Mouse (Mus musculus) large intestine, adult 2 months (tissue): ENCODE results near the gene Prss43. TPM values are rescaled to one million over a fixed set of nuclear protein-coding genes. Genes with fewer than 3 reads are reported as not detected.
"Not testable (repeated sequence)": the region's sequence is repeated elsewhere in the genome, so short reads cannot be mapped to it uniquely, and the experiment has no call there.

Experiments
- DNase-seq: peaks from one replicate; pipeline ENCODE4 v3.0.0-alpha.2; 2012; ENCODE audit warnings: low read depth, low spot score
- WGBS: fragments of 180-500 bp; shearing (Covaris S2); methylation state at CpG from one replicate; pipeline ENCODE4 v1.1.7; 2018; 5-methylcytosine and 5-hydroxymethylcytosine counted together
- polyA plus RNA-seq: library from polyadenylated mRNA; depleted of rRNA; stranded (reverse); fragments of >200 nt; gene quantifications from 2 replicates; pipeline ENCODE4 v1.2.3, GENCODE M21; 2012; rRNA removed

The Prss43 gene
- not detected in 2 replicates for polyA plus RNA-seq

DNA sequence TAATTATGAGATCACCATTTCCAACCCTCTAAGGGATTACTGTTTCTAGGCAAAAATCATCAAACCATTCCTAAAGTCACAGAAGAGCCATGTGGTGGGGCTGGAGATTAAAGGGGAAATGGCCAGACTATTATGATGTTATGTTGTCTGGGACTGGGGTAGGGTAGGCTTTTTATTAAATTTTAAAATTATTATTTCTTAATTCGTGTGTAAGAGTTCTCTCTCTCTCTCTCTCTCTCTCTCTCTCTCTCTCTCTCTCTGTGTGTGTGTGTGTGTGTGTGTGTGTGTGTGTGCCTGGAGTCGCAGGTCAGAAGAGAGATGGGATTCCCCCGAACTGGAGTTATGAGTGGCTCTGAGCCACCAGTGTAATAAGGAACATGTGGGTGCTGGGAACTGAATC, at the start of gene Prss43:
Gene Prss43, plus strand, starts transcription at position 301 of the 400 bp plus-strand sequence.
- 68% methylated on average over 3 of the region's 3 CpGs for WGBS
- no peak for DNase-seq

DNA sequence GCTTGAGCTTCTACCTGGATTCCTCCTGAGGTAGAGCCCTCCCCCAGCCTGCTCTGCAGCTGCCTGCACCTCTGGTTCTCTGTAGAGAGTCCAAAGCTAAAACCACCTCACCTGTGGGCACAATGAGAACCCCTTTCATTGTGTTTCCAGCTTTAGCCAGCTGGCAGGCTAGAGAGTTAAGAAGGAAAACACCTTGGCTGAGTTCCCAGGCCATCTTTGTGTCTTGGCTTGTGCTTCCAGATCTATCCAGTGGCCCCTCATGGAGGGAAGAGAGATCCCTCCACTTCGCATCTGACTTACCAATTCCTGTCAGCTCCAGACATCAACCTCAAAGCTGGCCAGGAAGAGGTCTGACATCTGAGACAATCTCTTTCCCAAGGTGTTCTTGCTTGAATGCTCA, 48.4 kb upstream of the Prss43 start:
- no peak for DNase-seq
- 79% methylated on average over 1 of the region's 1 CpGs for WGBS

DNA sequence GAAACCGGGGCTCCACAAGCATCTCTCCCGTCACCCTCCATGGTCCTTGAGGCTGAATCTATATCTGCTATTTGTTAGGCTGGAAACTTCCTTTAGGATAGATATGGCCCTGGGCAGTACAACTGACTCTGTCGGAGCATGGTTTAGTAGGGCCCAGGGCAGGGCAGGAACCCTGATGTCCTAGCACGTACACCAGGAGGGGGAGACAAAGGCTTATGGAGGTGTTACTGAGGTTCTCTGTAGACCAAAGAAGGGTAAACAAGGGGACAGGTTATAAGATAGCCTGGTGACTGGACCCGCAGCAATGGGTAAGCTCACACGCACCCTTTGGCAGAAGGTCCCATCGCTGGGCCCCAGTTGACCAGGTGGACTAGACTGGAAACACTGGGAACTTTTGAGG, 47.9 kb upstream of the Prss43 start:
- 78% methylated on average over 7 of the region's 7 CpGs for WGBS
- DNase-seq: no peak

DNA sequence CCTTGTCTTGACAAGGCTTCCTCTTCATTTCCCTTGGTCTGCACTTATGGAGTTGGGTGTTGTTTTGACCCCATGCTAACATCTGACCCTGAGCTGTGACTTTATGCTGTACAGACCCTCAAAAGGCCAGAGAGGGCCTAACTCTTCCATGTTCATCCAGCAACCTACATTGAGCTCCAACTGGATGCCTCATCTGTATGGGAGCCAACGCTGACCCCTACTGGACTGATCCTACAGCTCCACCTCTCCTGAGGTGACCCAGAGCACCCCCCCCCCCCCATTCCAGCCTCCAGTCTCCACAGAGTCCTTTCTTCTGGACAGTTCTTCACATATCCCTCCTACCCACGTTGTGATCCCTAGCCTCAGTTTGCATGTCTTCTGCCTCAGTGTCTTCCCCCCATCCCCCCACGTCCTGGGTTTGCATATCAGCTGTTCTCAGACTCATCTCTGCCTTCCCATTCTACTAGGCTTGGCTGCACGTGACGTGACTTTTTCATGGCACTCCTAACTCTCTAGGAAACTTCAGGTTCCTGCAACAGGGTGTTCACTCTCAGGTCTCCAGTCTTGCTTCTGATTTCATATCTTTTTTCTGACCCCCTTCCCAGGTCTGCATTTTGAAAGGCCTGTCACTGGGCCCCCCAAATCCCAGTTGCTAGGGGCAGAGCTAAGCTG, 47.1 kb upstream of the Prss43 start:
- WGBS: 74% methylated on average over 5 of the region's 5 CpGs
- no peak for DNase-seq

DNA sequence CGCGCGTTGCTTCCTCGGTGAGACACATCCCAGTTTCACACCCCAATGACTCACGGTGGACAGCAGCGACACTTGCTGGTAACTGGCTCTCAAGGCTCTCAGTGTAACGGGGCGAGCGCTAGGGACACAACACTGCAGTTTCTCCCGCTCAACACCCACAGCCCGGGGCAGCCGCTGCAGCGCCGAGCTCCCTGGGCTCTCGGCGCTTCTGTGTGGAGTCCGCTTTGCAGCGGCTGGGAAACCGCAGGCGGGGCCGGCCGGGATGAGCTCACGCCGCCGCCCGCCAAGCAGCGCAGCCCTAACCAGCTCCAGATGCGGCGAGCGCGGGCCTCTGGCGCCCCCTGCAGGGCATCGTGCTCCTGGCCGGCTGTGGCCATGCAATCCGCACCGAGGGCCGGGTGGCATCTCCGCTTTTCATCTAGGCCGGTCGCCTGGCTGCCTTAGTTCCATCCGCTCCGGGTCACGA, 45.2 kb upstream of the Prss43 start:
- peak; percentile 40 for DNase-seq
- WGBS: under 1% methylated on average over 43 of the region's 43 CpGs

DNA sequence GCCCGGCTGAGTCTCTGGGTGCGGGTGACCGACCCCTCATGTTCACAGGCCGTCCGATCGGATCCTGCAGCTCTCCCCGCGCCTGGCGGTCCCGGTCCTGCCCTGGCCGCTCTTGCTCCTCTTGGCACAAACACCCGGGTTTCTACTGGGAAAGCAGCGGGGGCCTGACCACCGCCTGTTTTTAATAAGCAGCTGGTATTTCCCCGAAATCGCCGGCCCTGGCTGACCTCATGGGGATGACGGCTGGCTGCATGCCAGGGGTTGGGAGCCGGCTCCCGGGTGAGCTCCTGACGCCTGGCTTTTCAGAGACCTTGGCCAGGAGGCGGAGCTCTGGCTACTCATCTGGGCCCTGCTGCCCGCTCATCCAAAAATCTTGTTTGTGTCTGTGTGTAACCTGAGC, 44.8 kb upstream of the Prss43 start:
- DNase-seq: peak; percentile 8
- WGBS: 2% methylated on average over 23 of the region's 23 CpGs

DNA sequence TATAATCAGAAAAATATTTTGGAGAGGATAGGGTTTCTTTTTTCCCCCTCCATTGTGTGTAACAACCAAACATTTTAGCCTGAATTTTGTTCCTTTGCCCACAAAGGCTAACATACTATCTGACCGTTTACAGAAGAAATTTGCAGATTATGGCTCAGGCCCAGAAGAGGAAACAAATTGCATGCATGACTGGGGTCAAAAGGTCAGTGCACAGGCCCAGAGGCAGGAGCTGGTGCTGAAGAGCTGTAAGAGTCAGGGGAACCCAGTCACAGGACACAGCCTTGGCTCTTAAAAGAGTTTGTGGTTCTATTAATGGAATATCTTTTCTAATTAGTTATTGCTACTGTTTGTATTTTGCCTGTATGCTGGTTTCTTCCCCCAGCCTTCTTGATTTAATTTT, 42.9 kb upstream of the Prss43 start:
- DNase-seq: no peak
- WGBS: 35% methylated on average over 1 of the region's 1 CpGs

DNA sequence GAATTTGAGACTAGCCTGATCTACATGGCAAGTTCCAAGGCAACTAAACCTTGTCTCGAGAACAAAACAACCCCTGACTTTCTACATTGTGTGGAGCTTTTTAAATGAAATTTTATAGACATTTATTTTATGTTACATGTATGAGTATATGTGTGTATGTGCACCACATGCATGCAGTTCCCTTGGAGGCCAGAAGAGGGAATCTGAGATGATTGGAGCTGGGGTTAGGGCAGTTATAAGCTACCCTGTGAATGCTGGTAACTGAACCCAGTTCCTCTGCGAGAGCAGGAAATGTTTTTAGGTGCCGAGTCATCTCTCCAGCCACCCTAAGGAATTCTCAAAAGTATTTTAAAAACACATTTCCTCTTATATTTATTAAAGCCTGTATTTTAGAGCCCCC, 38.3 kb upstream of the Prss43 start:
- WGBS: 92% methylated on average over 3 of the region's 3 CpGs
- no peak for DNase-seq

DNA sequence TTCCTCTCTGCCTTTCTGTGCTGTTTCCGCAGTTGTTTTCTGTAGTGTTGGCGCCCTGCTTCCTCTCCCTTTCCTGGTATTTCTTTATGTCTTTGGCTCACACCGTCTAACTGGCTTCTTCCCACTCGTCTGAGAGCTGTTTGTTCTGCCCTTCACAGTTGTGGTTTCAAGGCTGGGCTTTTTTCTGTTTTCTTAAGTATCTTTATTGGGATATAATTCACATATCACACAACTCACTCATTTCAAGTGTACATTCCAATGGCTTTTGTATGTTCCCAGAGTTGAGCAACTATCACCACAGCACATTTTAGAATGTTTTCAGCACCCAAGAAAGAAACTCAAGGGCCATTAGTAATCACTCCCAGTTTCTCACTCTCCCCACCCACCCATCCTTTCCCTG, 36.0 kb upstream of the Prss43 start:
- no peak for DNase-seq

DNA sequence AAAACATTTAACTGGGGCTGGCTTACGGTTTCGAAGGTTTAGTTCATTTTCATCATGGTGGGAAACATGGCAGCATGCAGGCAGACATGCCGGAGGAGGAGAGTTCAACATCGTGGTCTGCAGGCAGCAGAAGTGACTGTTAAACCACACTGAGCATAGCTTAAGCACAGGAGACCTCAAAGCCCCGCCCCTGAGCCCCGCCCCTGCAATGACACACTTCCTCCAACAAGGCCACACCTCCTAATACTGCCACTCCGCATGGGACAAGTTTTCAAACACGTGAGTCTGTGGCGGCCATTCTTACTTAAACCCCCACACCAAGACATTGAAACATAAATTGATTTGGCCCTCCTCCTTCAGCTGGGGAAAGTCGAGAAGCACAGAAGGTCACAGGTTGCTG, 29.5 kb upstream of the Prss43 start:
- 70% methylated on average over 10 of the region's 10 CpGs for WGBS
- no peak for DNase-seq

More for the DNA sequence above, 36.0 kb upstream of the Prss43 start:
- 39% methylated on average over 4 of the region's 4 CpGs for WGBS

DNA sequence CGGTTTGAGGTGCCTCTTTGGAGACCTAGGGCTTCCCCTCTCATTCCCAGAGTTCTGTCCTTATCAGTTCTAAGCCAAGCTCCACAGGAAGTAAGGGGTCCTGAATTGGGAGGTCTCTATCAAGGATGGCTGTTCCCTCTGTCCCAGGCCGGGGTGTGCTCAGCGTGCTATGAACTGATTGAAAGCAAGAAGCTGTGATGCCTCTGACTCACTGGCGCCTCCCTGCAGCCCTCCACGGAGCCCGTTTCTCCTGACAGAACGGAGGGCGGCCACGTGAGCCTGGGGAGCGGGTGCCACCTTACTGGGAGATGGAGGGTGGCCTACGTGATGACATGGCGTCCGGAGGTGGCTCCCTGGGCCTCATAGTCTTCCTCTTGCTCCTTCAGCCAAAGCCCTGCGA, 28.6 kb upstream of the Prss43 start, which contains the start of gene Prss42:
Gene Prss42, plus strand, starts transcription at position 301 of the 400 bp plus-strand sequence.
- no peak for DNase-seq
- 93% methylated on average over 14 of the region's 14 CpGs for WGBS

DNA sequence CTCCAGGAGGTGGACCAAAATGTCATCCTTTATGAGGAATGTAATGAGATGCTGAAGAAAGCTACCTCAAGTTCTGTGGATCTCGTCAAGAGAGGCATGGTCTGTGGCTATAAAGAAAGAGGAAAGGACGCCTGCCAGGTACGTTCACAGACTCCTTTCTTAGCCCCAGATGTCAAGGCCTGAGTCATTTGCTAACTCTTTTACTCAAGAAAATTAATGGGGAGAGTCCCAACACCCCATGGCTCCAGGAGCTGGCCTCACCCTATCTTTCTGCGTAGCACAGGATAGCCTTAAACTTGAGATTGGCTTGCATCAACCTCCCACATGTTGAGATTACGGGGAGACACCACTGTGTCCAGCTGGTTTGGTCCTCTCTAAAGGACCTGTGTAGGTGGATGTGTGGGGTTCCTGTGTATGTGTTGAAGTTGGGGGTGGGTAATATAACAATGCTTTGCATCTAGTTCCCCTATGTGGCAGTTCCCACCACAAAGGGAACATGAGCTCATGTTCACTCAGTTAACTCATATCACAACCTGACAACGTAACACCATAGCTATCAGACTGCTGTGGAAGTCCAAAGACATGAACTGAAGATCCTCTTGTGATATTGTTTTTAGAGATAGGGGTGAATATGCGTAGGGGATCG, 25.5 kb upstream of the Prss43 start:
- 87% methylated on average over 8 of the region's 8 CpGs for WGBS
- DNase-seq: no peak

DNA sequence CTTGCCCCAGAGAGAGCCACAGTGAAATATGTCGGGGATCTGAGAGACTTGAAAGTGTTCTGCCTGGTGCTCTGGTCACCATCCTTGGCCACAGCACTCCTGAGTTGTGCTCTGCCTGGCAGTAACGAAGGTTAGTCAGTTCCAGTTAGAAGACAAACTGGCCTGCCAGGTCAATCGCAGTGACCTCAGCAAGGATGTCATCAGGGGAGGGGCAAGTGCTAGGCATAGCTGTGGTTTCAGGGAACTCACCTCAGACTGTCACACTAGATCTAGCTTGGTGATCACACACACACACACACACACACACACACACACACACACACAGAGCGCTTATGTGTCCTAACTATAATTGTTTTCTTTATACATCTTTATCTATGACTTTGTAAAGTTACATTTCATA, 23.2 kb upstream of the Prss43 start:
- DNase-seq: no peak
- WGBS: 72% methylated on average over 4 of the region's 4 CpGs

DNA sequence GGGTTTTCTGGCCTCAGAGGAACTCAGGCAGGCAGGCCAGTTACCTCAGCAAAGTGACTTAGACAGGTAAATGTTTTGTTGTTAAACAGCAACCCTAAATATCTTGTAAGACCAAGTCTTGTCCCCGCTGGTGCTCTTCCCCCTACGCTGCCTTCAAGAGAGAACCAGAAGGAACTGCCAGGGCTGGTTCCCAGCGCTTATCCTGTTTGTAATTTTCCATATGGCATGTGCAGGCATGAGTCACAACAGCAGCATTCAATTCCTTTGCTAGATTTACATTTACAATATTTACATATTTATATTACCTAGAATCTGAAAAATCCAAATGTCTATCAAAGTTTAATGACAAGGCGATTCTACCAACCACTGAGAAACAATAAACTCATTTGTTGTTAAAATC, 16.4 kb upstream of the Prss43 start:
- no peak for DNase-seq
- WGBS: 40% methylated on average over 4 of the region's 4 CpGs

DNA sequence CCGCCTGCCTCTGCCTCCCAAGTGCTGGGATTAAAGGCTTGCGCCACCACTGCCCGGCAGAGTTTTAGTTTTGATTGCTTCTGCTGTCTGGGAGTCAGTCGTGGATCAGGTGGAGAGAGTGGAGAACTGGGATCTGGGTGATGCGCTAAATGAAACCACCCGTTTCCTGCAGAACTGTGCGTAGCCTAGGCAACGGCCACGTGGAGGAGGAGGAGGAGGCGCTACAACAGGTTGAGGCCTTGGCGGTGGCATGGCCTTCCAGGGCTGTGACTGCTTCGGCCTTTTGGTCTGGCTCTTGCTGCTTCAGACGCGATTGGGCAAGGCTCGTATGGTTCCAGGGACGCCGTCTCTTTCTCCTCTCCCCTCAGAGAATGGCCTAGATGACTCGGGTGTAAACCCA, 12.7 kb upstream of the Prss43 start, which contains the start of gene Prss44:
Gene Prss44, plus strand, starts transcription at position 206 of the 400 bp plus-strand sequence.
- DNase-seq: no peak
- WGBS: 59% methylated on average over 18 of the region's 18 CpGs

DNA sequence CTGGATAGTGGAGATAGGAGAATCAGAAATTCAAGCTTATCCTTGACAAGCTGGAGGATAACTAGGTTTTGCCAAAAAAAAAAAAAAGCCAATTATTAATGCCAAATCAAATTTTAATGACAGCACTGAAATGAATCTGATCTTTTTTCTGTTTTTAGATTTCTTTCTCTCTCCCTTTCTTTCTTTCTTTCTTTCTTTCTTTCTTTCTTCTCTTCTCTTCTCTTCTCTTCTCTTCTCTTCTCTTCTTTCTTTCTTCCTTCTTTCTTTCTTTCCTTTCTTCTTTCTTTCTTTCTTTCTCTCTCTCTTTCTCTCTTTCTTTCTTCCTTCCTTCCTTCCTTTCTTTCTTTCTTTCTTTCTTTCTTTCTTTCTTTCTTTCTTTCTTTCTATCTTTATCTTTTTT, 5.9 kb upstream of the Prss43 start:
- not testable (repeated sequence) for DNase-seq

DNA sequence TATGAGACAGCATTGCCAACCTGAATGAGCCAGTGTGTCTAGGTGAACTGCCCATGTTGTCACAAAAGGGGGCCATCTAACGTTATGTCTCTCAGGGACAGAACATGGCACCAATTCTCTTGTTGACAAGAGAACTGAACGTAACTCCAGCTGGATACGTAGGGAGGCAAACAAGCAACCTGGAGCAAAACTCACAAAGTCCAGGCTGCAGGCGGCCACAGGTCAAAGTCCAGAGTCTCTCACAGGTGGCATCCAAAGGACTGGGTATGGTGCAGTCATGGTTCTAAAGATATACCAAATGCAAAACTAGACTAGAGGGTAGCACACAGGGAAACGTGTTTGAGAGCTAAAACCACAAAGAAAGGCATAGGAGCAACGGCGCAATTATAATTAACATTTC, 5.1 kb upstream of the Prss43 start:
- WGBS: 53% methylated on average over 7 of the region's 7 CpGs
- DNase-seq: no peak

DNA sequence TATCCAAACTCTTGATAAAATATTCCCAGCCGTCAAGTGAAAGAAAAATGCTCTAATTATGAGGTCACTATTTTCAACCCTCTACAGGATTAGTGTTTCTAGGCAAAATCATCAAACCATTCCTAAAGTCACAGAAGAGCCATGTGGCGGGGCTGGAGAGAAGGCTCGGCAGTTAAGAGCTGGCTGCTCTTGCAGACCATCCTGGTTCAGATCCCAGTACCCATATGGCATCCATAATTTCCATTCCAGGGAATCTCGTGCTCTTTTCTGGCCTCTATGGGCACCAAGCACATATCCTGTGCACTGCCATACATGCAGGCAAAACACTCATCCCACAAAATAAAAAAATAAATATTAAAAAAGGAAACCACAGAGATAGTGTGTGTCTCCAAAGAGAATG, 1.1 kb upstream of the Prss43 start:
- no peak for DNase-seq
- WGBS: 64% methylated on average over 4 of the region's 4 CpGs

DNA sequence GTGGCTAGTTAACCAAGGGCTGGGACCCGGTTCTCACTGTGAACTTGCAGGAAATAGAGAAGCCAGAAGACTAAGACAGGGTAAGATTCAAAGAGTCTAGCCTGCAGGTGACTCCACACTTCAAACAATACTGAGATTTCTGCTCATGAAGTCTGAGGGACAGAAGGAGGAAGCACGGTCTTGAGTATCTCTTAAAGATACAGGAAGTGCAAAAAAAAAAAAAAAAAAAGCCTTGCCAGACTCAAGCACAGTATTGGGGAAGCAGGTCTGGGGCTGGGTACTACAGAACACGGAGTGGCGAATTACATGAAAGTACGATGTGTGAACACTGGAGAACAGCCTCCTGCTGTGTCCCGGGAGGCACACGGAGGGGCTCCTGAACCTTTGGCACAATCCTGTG, 658 bp upstream of the Prss43 start:
- no peak for DNase-seq
- WGBS: 58% methylated on average over 7 of the region's 7 CpGs

DNA sequence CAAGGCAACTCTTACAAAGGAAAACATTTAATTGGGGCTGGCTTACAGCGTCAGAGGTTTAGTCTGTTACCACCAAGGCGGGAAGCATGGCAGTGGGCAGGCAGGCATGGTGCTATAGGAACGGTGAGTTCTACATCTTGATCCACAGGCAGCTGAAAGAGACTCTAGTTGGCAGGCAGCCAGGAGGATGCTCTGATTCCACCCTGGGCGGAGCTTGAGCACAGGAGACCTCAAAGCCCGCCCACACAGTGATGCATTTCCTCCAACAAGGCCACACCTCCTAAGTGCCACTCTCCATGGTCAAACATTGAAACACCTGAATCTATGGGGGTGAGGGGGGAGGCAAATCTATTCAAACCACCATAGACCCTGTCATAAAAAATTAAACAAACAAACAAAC, 6.5 kb downstream of the Prss43 start:
- no peak for DNase-seq
- 72% methylated on average over 5 of the region's 5 CpGs for WGBS

DNA sequence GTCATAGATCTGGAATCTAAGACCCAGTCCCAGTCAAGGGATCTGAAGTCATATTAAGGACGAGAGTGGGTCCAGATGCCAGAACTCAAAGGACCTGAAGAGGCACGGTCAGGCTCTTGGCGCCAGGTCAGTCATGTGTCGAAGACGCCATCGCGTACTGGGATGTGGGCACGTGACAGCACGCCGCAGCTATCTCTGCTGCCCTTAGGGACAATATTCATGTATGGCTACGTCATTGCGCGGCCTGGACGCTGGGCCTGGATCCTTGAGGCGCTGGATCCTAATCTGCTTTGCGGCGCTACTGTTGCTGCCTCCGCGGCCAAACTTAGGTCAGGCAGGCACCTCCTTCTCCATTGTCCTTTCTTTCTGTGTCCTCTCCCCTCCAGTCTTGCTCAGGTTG, 7.9 kb downstream of the Prss43 start, which contains the start of gene Prss45:
Gene Prss45, plus strand, starts transcription at position 178 of the 400 bp plus-strand sequence.
- WGBS: 81% methylated on average over 19 of the region's 19 CpGs
- DNase-seq: no peak
